Mouse (Mus musculus): Measurements from ENCODE around the gene Hmgcl. TPM values are rescaled to one million over a fixed set of nuclear protein-coding genes. Genes with fewer than 3 reads are reported as not detected.
"Not testable (repeated sequence)": the region's sequence is repeated elsewhere in the genome, so short reads cannot be mapped to it uniquely, and the experiment has no call there.

Hmgcl gene
- polyA plus RNA-seq, 1 experiment from 2014 or later: 70.4 TPM

DNA sequence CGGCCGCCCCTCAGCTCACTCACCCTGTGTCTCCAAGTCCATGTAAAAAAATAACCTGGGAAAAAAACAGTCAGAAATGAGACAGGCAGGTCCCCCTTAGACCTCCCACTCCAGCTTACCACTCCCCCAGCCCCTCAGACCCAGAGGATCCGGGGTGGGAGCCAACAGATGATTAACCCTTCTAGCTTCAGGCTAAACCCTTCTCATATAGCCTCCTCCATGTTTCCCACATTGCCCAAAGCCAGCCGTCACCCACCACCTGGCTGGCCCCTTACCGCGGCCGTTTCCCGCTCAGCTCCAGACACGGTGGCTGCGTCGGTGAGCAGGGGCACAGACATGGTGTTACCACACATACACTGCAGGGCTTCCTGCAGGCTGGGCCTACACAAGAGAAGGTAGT, 24.3 kb downstream of the Hmgcl start:
- no peak overlapping the region for H3K4me2 ChIP-seq
- H3K4me1 ChIP-seq (replicated peaks): peaks cover 22% of the 10 kb centered on the region
- no peak overlapping the region for H3K27ac ChIP-seq (ENCODE audit: poor library complexity, severe bottlenecking)
- peaks cover 60% of the 10 kb centered on the region for H3K36me3 ChIP-seq
- no peaks in the 10 kb centered on the region for H3K27me3 ChIP-seq (replicated peaks)
- ATAC-seq (ENCODE audit: insufficient number of reproducible peaks, low FRiP score): no peak
- WGBS: 86% methylated on average over 11 of the region's 11 CpGs
- H3K9ac ChIP-seq: no peak overlapping the region
- no peak overlapping the region for H3K4me3 ChIP-seq
- H3K9me3 ChIP-seq (replicated peaks): no peaks in the 10 kb centered on the region

- peaks cover 22% of the 10 kb centered on the region for H3K4me1 ChIP-seq (replicated peaks)
- H3K36me3 ChIP-seq: peaks cover 60% of the 10 kb centered on the region
- peak overlapping the region; percentile 89 for H3K4me3 ChIP-seq
- no peaks in the 10 kb centered on the region for H3K27me3 ChIP-seq (replicated peaks)
- peak overlapping the region; percentile 92 for H3K4me2 ChIP-seq
- H3K27ac ChIP-seq (ENCODE audit: poor library complexity, severe bottlenecking): peak overlapping the region; percentile 41; the same call in 1 of the 2 replicates
- H3K9ac ChIP-seq: peak overlapping the region; percentile 93
- 1% methylated on average over 35 of the region's 35 CpGs for WGBS
- no peaks in the 10 kb centered on the region for H3K9me3 ChIP-seq (replicated peaks)
- ATAC-seq (ENCODE audit: insufficient number of reproducible peaks, low FRiP score): peak; percentile 3; the same call in 1 of the 2 replicates
Observed at GRCm38 (mm10) chr4:135971805-135972555, 25.7 kb downstream of the Hmgcl start.

- H3K27me3 ChIP-seq (replicated peaks): no peaks in the 10 kb centered on the region
- H3K36me3 ChIP-seq: peaks cover 59% of the 10 kb centered on the region
- H3K4me1 ChIP-seq (replicated peaks): peaks cover 22% of the 10 kb centered on the region
- H3K4me3 ChIP-seq: peak within 1 kb of the TSS; percentile 89
- peak within 1 kb of the TSS; percentile 92 for H3K4me2 ChIP-seq
- no peaks in the 10 kb centered on the region for H3K9me3 ChIP-seq (replicated peaks)
- H3K9ac ChIP-seq: peak within 1 kb of the TSS; percentile 93
- H3K27ac ChIP-seq (ENCODE audit: poor library complexity, severe bottlenecking): peak within 1 kb of the TSS; percentile 41; the same call in 1 of the 2 replicates
- peak; percentile 82 for ATAC-seq (ENCODE audit: insufficient number of reproducible peaks, low FRiP score)
- WGBS: 3% methylated on average over 19 of the region's 19 CpGs
Observed at GRCm38 (mm10) chr4:135972556-135972906, 26.3 kb downstream of the Hmgcl start, which contains the start of gene Lypla2. Gene Lypla2 (minus strand): TSS chr4:135972626.

GRCm38 (mm10) chr4:135972911-135973811, 26.9 kb downstream of the Hmgcl start:
- WGBS: 48% methylated on average over 13 of the region's 13 CpGs
- no peak for ATAC-seq (ENCODE audit: insufficient number of reproducible peaks, low FRiP score)

GRCm38 (mm10) chr4:135976146-135976545, 29.9 kb downstream of the Hmgcl start:
- WGBS: 89% methylated on average over 12 of the region's 12 CpGs
- Histone ChIP-seq H3K4me3 (no peak overlapping the region), H3K9me3 (replicated peaks) (no peaks in the 10 kb centered on the region), H3K4me2 (no peak overlapping the region), H3K36me3 (peaks cover 41% of the 10 kb centered on the region), H3K9ac (no peak overlapping the region), H3K27ac (ENCODE audit: poor library complexity, severe bottlenecking) (no peak overlapping the region), H3K27me3 (replicated peaks) (no peaks in the 10 kb centered on the region), H3K4me1 (replicated peaks) (peaks cover 16% of the 10 kb centered on the region)
- no peak for ATAC-seq (ENCODE audit: insufficient number of reproducible peaks, low FRiP score)

More at GRCm38 (mm10) chr4:135972911-135973811, 26.9 kb downstream of the Hmgcl start:
- H3K4me1 ChIP-seq (replicated peaks): peaks cover 22% of the 10 kb centered on the region
- peak overlapping the region; percentile 89 for H3K4me3 ChIP-seq
- no peaks in the 10 kb centered on the region for H3K9me3 ChIP-seq (replicated peaks)
- H3K27ac ChIP-seq (ENCODE audit: poor library complexity, severe bottlenecking): 0 out of 2 replicates have a peak overlapping the region, but pooled peaks have one; percentile 29
- peak overlapping the region; percentile 92 for H3K4me2 ChIP-seq
- H3K36me3 ChIP-seq: peaks cover 52% of the 10 kb centered on the region
- 0 out of 2 replicates have a peak overlapping the region, but pooled peaks have one; percentile 93 for H3K9ac ChIP-seq
- no peaks in the 10 kb centered on the region for H3K27me3 ChIP-seq (replicated peaks)

DNA sequence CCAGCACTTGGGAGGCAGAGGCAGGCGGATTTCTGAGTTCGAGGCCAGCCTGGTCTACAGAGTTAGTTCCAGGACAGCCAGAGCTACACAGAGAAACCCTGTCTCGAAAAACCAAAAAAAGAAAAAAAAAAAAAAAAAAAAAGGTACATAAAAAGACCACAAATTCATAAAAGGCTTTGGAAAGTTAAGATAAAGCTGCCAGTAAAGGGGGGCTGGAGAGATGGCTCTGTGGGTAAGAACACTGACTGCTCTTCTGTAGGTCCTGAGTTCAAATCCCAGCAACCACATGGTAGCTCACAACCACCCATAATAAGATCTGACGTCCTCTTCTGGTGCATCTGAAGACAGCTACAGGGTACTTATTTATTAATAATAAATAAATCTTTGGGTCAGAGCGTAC, 34.0 kb downstream of the Hmgcl start:
- WGBS: 97% methylated on average over 5 of the region's 5 CpGs
- H3K9ac ChIP-seq; H3K9me3 ChIP-seq (replicated peaks); H3K27me3 ChIP-seq (replicated peaks); H3K27ac ChIP-seq (ENCODE audit: poor library complexity, severe bottlenecking); H3K4me1 ChIP-seq (replicated peaks); H3K4me3 ChIP-seq; H3K4me2 ChIP-seq; ATAC-seq (ENCODE audit: insufficient number of reproducible peaks, low FRiP score): not testable (repeated sequence)
- H3K36me3 ChIP-seq: peaks cover 70% of the 10 kb centered on the region

GRCm38 (mm10) chr4:135981524-135982063, 35.3 kb downstream of the Hmgcl start:
- Histone ChIP-seq H3K4me2 (no peak overlapping the region), H3K27me3 (replicated peaks) (no peaks in the 10 kb centered on the region), H3K4me3 (no peak overlapping the region), H3K36me3 (peaks cover 60% of the 10 kb centered on the region), H3K9me3 (replicated peaks) (no peaks in the 10 kb centered on the region), H3K4me1 (replicated peaks) (peaks cover 20% of the 10 kb centered on the region), H3K27ac (ENCODE audit: poor library complexity, severe bottlenecking) (no peak overlapping the region), H3K9ac (no peak overlapping the region)
- no peak for ATAC-seq (ENCODE audit: insufficient number of reproducible peaks, low FRiP score)
- 84% methylated on average over 7 of the region's 7 CpGs for WGBS

GRCm38 (mm10) chr4:135984556-135984955, 38.3 kb downstream of the Hmgcl start:
- Histone ChIP-seq H3K9ac (no peak overlapping the region), H3K27ac (ENCODE audit: poor library complexity, severe bottlenecking) (no peak overlapping the region), H3K4me1 (replicated peaks) (peaks cover 26% of the 10 kb centered on the region), H3K4me2 (peak overlapping the region; percentile 12), H3K27me3 (replicated peaks) (no peaks in the 10 kb centered on the region), H3K9me3 (replicated peaks) (no peaks in the 10 kb centered on the region), H3K36me3 (peaks cover 43% of the 10 kb centered on the region), H3K4me3 (no peak overlapping the region)
- ATAC-seq (ENCODE audit: insufficient number of reproducible peaks, low FRiP score): no peak
- 75% methylated on average over 5 of the region's 5 CpGs for WGBS

- Histone ChIP-seq H3K9me3 (replicated peaks) (no peaks in the 10 kb centered on the region), H3K4me3 (peak overlapping the region; percentile 87; the same call in 1 of the 2 replicates), H3K9ac (no peak overlapping the region), H3K4me1 (replicated peaks) (peaks cover 26% of the 10 kb centered on the region), H3K27me3 (replicated peaks) (no peaks in the 10 kb centered on the region), H3K4me2 (peak overlapping the region; percentile 87; the same call in 1 of the 2 replicates), H3K27ac (ENCODE audit: poor library complexity, severe bottlenecking) (no peak overlapping the region; the same call in 1 of the 2 replicates), H3K36me3 (peaks cover 43% of the 10 kb centered on the region)
- ATAC-seq (ENCODE audit: insufficient number of reproducible peaks, low FRiP score): peak; percentile 85
- 82% methylated on average over 5 of the region's 5 CpGs for WGBS
Observed at GRCm38 (mm10) chr4:135985193-135985592, 38.9 kb downstream of the Hmgcl start.

DNA sequence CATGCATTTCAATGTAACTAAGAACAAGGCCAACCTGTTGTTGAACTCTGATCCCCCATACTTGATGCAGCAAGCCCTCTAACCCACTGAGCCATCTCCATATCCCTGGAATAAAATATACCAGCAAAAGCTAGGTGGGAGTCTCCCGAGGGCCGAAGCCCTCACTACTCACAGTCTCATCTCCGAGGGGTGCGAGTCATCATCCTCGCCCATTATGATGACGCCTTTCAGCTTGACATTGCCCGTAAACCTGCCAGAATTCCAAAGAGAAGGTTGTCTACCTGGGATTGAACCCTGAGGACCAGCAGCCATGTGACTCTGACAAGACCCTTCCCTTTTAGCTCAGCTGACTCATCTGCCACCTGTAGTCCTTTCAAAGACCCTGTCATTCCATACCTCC, 39.5 kb downstream of the Hmgcl start:
- Histone ChIP-seq H3K9ac (peak overlapping the region; percentile 99), H3K9me3 (replicated peaks) (no peaks in the 10 kb centered on the region), H3K4me2 (peak overlapping the region; percentile 87), H3K27me3 (replicated peaks) (no peaks in the 10 kb centered on the region), H3K27ac (ENCODE audit: poor library complexity, severe bottlenecking) (no peak overlapping the region), H3K4me1 (replicated peaks) (peaks cover 26% of the 10 kb centered on the region), H3K36me3 (peaks cover 42% of the 10 kb centered on the region), H3K4me3 (peak overlapping the region; percentile 87)
- WGBS: 82% methylated on average over 7 of the region's 7 CpGs
- ATAC-seq (ENCODE audit: insufficient number of reproducible peaks, low FRiP score): no peak

Data from heart, embryonic 12.5 days (tissue).